Mouse (Mus musculus) ES-Bruce4 (cell line): ENCODE measurements around the gene 1110008L16Rik. TPM values are rescaled to one million over a fixed set of nuclear protein-coding genes. Genes with fewer than 3 reads are reported as not detected.
A peak's percentile ranks its signal among the peaks of the same experiment; 100 is the strongest.
"Not testable (repeated sequence)": the region's sequence is repeated elsewhere in the genome, so short reads cannot be mapped to it uniquely, and the experiment has no call there.

Experiments
- H3K27ac ChIP-seq: 2 replicates; pipeline ENCODE4 v1.5.1; 2012; ENCODE audit warnings: low read length, inconsistent platforms; ENCODE audit not compliant: insufficient read depth
- H3K27me3 ChIP-seq: 2 replicates; pipeline ENCODE4 v1.6.1; 2012; ENCODE audit warnings: mild to moderate bottlenecking, low read length, inconsistent platforms; ENCODE audit not compliant: control insufficient read depth, poor library complexity, insufficient read depth, severe bottlenecking
- H3K36me3 ChIP-seq: 2 replicates; pipeline ENCODE4 v1.6.1; 2012; ENCODE audit warnings: inconsistent platforms, mild to moderate bottlenecking, low read length, moderate library complexity; ENCODE audit not compliant: control insufficient read depth, poor library complexity, insufficient read depth, severe bottlenecking
- H3K4me1 ChIP-seq: one replicate; pipeline ENCODE4 v1.8.1; 2011; ENCODE audit warnings: low read length; ENCODE audit not compliant: control insufficient read depth, insufficient read depth
- H3K4me3 ChIP-seq: 2 replicates; pipeline ENCODE4 v1.5.1; 2011; ENCODE audit warnings: low read depth, mild to moderate bottlenecking, low read length
- H3K9ac ChIP-seq: 2 replicates; pipeline ENCODE4 v1.6.1; 2012; ENCODE audit warnings: low read depth, mild to moderate bottlenecking, inconsistent platforms; ENCODE audit not compliant: poor library complexity, severe bottlenecking
- H3K9me3 ChIP-seq: replicated peaks from 2 replicates; pipeline ENCODE4 v1.6.1; 2012; ENCODE audit warnings: mild to moderate bottlenecking, low read length, inconsistent platforms; ENCODE audit not compliant: control insufficient read depth, poor library complexity, insufficient read depth, severe bottlenecking
- CTCF ChIP-seq: IDR thresholded peaks from one replicate; pipeline ENCODE4 v1.8.1; 2011; ENCODE audit warnings: low read depth, low read length
- EP300 ChIP-seq: IDR thresholded peaks from 2 replicates; pipeline ENCODE4 v1.6.1; 2011; ENCODE audit warnings: low read depth, low read length; ENCODE audit not compliant: insufficient read depth
- POLR2A ChIP-seq: IDR thresholded peaks from one replicate; pipeline ENCODE4 v1.8.1; 2011; ENCODE audit warnings: low read length; ENCODE audit not compliant: insufficient read depth
- polyA plus RNA-seq: library from polyadenylated mRNA; stranded (reverse); fragments of >200 nt; gene quantifications from 2 replicates; pipeline ENCODE4 v1.2.4, GENCODE M21; 2011; ENCODE audit warnings: low read depth; ENCODE audit not compliant: missing spikeins, insufficient read depth, insufficient read length

1110008L16Rik gene
- polyA plus RNA-seq = 32.6 and 34.1 TPM in 2 replicates

DNA sequence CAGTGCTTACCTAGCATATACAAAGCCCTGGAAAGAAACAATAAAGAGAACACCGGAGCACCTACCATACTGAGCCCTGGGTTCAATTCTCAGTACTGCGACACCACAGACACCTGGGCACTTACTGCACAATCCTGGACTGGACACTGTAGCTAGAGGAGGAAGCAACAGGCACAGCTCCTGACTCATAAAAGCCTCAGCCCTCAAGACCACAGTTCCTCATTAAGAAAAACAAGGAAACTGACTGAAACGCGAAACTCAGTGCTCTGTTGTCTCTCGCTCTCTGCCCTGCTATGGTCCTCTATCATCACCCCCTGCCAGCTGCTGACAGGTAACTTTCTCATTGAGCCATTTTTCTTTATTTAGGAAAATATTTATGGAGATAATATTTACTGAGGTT is at the start of gene 1110008L16Rik:
Gene 1110008L16Rik (plus strand): TSS at position 242 of the 400 bp plus-strand sequence.
- H3K9me3 ChIP-seq = no peaks in the 10 kb centered on the region
- peaks cover 16% of the 10 kb centered on the region for H3K36me3 ChIP-seq
- no peaks in the 10 kb centered on the region for H3K27me3 ChIP-seq
- TF ChIP-seq EP300 (no peak), POLR2A (no peak), CTCF (no peak)
- H3K4me1 ChIP-seq = peaks cover 2% of the 10 kb centered on the region
- H3K27ac ChIP-seq = no peak within 1 kb of the TSS
- H3K4me3 ChIP-seq = no peak within 1 kb of the TSS
- H3K9ac ChIP-seq = no peak within 1 kb of the TSS

DNA sequence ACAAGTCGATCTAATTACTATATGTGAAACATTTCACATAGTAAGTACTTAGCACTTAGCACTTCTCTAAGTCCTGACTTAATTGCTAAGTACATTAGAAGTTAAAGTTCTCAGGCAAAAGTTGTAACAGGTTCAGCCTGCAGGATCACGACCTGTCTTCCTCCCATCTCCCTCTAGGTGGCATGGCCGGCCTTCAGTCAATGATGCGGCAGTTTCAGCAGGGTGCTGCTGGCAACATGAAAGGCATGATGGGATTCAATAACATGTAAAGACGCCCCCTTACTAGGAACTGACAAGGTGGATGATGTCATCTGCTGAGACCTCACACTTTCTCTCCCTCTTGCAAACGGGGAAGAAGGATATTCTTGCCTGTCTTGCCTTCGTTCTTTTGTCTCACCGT is 37.4 kb upstream of the 1110008L16Rik start:
- H3K4me1 ChIP-seq, H3K9ac ChIP-seq, H3K9me3 ChIP-seq, H3K36me3 ChIP-seq, H3K27ac ChIP-seq, H3K4me3 ChIP-seq, H3K27me3 ChIP-seq: not testable (repeated sequence)

DNA sequence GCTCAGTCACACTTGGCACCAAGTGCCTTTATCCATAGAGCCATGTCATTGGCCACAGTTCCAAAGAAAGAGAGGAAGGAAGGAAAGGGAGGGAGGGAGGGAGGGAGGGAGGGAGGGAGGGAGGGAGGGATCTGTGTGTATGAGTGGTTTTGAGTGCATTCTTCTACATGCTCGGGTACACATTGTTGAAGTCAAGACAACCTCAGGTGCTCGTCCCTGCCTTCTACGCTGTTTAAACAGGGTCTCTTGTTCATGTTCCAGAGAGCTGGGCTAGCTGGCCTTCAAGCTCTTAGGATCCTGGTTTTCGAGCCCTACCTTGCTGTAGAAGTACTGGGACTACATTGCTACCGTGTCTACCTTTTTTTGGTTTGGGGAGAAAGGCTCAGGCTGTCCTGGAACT is 36.0 kb upstream of the 1110008L16Rik start:
- H3K36me3 ChIP-seq, H3K4me1 ChIP-seq, H3K27me3 ChIP-seq, H3K27ac ChIP-seq, H3K9me3 ChIP-seq, H3K4me3 ChIP-seq, H3K9ac ChIP-seq: not testable (repeated sequence)

DNA sequence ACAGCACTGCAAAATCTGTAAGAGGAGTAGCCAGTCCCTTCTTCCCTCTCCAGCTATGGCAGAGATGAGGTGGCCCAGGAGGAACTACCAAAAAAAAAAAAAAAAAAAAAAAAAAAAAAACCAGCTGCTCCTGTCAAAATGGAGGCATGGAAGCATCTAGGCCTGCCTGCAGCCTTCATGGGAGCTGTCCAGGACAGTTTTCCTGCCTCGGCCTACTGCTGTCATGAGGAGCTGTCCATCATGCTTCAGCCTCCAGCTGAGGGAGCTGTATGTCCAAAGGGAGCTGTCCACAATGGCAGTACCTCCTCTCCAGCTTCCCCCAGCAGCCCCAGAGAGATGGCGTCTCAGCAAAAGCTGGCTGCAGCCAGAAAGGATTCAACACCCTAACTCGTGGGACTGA is 27.1 kb upstream of the 1110008L16Rik start:
- TF ChIP-seq CTCF = peak; percentile 18
- no peak for TF ChIP-seq POLR2A
- TF ChIP-seq EP300 = peak; percentile 73; the same call in 1 of the 2 replicates
- H3K9me3 ChIP-seq = no peaks in the 10 kb centered on the region
- no peaks in the 10 kb centered on the region for H3K4me1 ChIP-seq
- H3K27me3 ChIP-seq = no peaks in the 10 kb centered on the region
- no peak overlapping the region for H3K27ac ChIP-seq
- no peak overlapping the region for H3K9ac ChIP-seq
- H3K4me3 ChIP-seq = no peak overlapping the region
- H3K36me3 ChIP-seq = no peaks in the 10 kb centered on the region

DNA sequence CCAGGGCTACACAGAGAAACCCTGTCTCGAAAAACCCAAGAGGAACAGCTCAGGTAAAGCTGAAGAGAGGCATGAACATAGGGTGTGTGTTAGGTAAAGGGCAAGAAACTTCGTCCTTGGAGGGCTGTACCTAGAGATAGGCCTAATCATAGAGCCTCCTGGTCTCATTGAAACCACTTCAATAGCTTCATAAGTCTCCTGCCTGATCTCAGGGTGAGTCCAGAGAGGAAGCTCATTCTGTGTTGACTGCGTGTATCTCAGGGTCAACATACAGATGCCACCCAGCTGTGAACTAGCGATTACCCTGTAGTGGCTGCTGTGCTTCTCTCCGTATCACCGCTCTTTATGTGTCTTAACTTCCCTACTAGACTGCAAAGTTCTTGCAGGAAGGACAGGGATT is 21.8 kb upstream of the 1110008L16Rik start:
- not testable (repeated sequence) for H3K9me3 ChIP-seq, H3K9ac ChIP-seq, H3K27me3 ChIP-seq, H3K36me3 ChIP-seq, H3K27ac ChIP-seq, H3K4me1 ChIP-seq, H3K4me3 ChIP-seq

DNA sequence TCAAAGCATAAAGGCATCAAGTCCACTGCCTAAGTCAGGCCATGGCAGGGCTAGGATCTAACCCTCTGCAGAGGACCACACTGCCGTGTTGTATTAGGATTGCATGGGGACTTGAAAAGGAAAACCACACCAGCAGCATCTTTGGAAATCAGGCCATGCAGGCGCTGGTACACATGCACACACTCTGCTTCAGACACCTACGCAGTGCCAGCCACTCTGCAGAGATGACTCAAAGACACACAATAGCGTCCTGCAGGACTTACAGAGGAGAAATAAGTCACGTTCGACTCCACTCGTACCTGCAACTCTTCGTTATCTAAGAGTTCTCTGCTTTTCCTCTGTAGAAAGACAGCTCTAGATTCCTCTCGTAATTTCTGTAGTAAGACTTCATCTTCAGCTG is 1.3 kb upstream of the 1110008L16Rik start:
- Histone ChIP-seq H3K9ac (no peak overlapping the region), H3K27me3 (no peaks in the 10 kb centered on the region), H3K27ac (no peak overlapping the region), H3K36me3 (peaks cover 25% of the 10 kb centered on the region), H3K4me3 (no peak overlapping the region), H3K4me1 (peaks cover 2% of the 10 kb centered on the region), H3K9me3 (no peaks in the 10 kb centered on the region)
- TF ChIP-seq POLR2A (no peak), EP300 (no peak), CTCF (no peak)
